Mouse (Mus musculus): ENCODE results near the gene Gm5941.
"Not testable (repeated sequence)": the region's sequence is repeated elsewhere in the genome, so short reads cannot be mapped to it uniquely, and the experiment has no call there.

The Gm5941 gene

GRCm38 (mm10) chrX:92489649-92490048 lies at the start of gene Gm5941:
Gene Gm5941 (plus strand): TSS chrX:92489949.
- DNase-seq (ENCODE audit: low read depth, low spot score): not testable (repeated sequence)

DNA sequence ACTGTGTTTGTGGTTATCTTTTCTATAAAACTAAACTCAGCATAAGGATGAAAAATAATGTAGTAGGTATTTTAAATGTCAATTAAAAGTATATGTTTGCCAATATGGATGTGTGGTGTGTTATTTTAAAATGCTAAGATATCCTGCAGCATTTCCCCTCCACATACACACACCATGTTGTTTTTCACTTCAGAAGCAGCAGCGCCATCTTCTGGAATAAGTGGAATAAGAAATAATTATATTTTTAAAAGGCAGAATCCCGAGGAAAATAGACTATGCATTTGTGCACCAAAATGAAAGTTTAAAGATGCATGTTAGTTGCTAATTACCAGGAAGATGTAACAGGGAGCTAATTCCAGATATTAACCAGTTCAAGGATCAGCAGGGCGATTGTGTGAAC lies 29.3 kb upstream of the Gm5941 start:
- DNase-seq (ENCODE audit: low read depth, low spot score): no peak

DNA sequence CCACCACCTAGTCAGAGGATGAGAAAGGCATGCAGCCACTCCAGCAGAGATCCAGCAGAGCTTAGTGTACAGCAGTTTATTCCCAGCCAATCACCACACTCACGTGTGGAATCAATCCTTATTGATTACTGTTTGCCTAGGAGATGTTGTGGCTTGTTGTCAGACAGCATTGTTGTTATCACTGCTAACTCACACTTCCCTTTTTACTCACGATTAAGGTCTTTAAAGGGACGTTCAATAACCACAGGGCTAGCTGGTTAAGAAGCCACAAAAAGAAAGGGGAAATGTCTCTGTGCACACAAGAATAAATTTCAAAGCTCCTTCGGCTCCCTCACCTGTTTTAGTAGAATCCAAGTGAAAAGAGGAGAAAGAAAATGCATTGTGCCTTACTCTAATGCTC lies 25.0 kb upstream of the Gm5941 start:
- DNase-seq (ENCODE audit: low read depth, low spot score): no peak

- DNase-seq (ENCODE audit: low read depth, low spot score): no peak
Measured at GRCm38 (mm10) chrX:92498254-92498653, 8.5 kb downstream of the Gm5941 start.

DNA sequence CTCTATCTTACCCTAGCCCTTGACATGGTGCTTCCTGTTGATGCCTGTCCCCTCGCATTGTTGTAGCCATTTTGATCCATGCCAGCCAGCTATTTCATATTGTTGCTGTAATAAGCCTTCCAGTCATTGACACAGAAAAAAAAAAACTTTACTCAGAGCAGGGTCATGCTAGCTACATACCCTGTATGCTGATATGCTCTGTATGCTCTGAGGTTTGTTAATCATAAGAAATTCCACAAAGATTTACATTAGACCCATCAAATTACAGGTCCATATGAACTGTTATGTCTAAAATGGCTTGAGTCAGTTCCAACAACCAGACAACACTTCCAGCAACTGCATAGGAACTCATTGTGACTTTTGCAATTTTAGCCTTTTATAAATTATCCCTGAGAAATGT lies 38.1 kb downstream of the Gm5941 start:
- no peak for DNase-seq (ENCODE audit: low read depth, low spot score)
